Mouse (Mus musculus): ENCODE results near the gene Tango2. TPM values are rescaled to one million over a fixed set of nuclear protein-coding genes. Genes with fewer than 3 reads are reported as not detected.

Gene Tango2
- polyA plus RNA-seq (2014; fragmentation: Illumina TruSeq; extraction: RNeasy Lipid Tissue Mini Kit (QIAGEN cat#74804); ENCODE audit: low read depth, low replicate concordance) = 10.3 TPM

GRCm38 (mm10) chr16:18347931-18348600 is at the start of gene Tango2, which contains the start of gene Arvcf:
Tango2 (minus strand) TSS chr16:18348103.
Arvcf (plus strand) TSS chr16:18348182.

GRCm38 (mm10) chr16:18289067-18289588 is 58.8 kb downstream of the Tango2 start, which contains the start of gene Dgcr8:
Dgcr8 (minus strand) TSS chr16:18289246.

GRCm38 (mm10) chr16:18258221-18258620 is 89.7 kb downstream of the Tango2 start, which contains the start of gene Gm49776:
Gm49776 (minus strand) TSS chr16:18258321.

Other genes starting within 250 kb of the Tango2 start
- gene Rtn4r, start 220.5 kb downstream of the Tango2 start, polyA plus RNA-seq (2014; fragmentation: Illumina TruSeq; extraction: RNeasy Lipid Tissue Mini Kit (QIAGEN cat#74804); ENCODE audit: low read depth, low replicate concordance) = not detected
- not detected for gene Ccdc188, start 130.2 kb downstream of the Tango2 start, polyA plus RNA-seq (2014; fragmentation: Illumina TruSeq; extraction: RNeasy Lipid Tissue Mini Kit (QIAGEN cat#74804); ENCODE audit: low read depth, low replicate concordance)
- 0.17 TPM for gene Zdhhc8, start 113.0 kb downstream of the Tango2 start, polyA plus RNA-seq (2014; fragmentation: Illumina TruSeq; extraction: RNeasy Lipid Tissue Mini Kit (QIAGEN cat#74804); ENCODE audit: low read depth, low replicate concordance)
- gene Trmt2a, start 99.4 kb downstream of the Tango2 start, polyA plus RNA-seq (2014; fragmentation: Illumina TruSeq; extraction: RNeasy Lipid Tissue Mini Kit (QIAGEN cat#74804); ENCODE audit: low read depth, low replicate concordance) = 27.0 TPM
- gene Ranbp1, start 99.4 kb downstream of the Tango2 start, polyA plus RNA-seq (2014; fragmentation: Illumina TruSeq; extraction: RNeasy Lipid Tissue Mini Kit (QIAGEN cat#74804); ENCODE audit: low read depth, low replicate concordance) = 146 TPM
- not detected for gene Gm49776, start 89.8 kb downstream of the Tango2 start, polyA plus RNA-seq (2014; fragmentation: Illumina TruSeq; extraction: RNeasy Lipid Tissue Mini Kit (QIAGEN cat#74804); ENCODE audit: low read depth, low replicate concordance)
- gene Dgcr8, start 58.9 kb downstream of the Tango2 start, polyA plus RNA-seq (2014; fragmentation: Illumina TruSeq; extraction: RNeasy Lipid Tissue Mini Kit (QIAGEN cat#74804); ENCODE audit: low read depth, low replicate concordance) = 27.5 TPM
- gene Arvcf, start 79 bp upstream of the Tango2 start, polyA plus RNA-seq (2014; fragmentation: Illumina TruSeq; extraction: RNeasy Lipid Tissue Mini Kit (QIAGEN cat#74804); ENCODE audit: low read depth, low replicate concordance) = 0.41 TPM
- gene Txnrd2, start 78.3 kb upstream of the Tango2 start, polyA plus RNA-seq (2014; fragmentation: Illumina TruSeq; extraction: RNeasy Lipid Tissue Mini Kit (QIAGEN cat#74804); ENCODE audit: low read depth, low replicate concordance) = 7.4 TPM
- 23.1 TPM for gene Comt, start 78.7 kb upstream of the Tango2 start, polyA plus RNA-seq (2014; fragmentation: Illumina TruSeq; extraction: RNeasy Lipid Tissue Mini Kit (QIAGEN cat#74804); ENCODE audit: low read depth, low replicate concordance)
- gene Gnb1l, start 150.6 kb upstream of the Tango2 start, polyA plus RNA-seq (2014; fragmentation: Illumina TruSeq; extraction: RNeasy Lipid Tissue Mini Kit (QIAGEN cat#74804); ENCODE audit: low read depth, low replicate concordance) = 0.41 TPM
- gene Rtl10, start 150.8 kb upstream of the Tango2 start, polyA plus RNA-seq (2014; fragmentation: Illumina TruSeq; extraction: RNeasy Lipid Tissue Mini Kit (QIAGEN cat#74804); ENCODE audit: low read depth, low replicate concordance) = not detected
- gene Tbx1, start 242.6 kb upstream of the Tango2 start, polyA plus RNA-seq (2014; fragmentation: Illumina TruSeq; extraction: RNeasy Lipid Tissue Mini Kit (QIAGEN cat#74804); ENCODE audit: low read depth, low replicate concordance) = not detected

Data from adrenal gland, adult 10 weeks (tissue).